Mouse (Mus musculus) heart, embryonic 16.5 days (tissue): ENCODE results near the gene 1700015G11Rik. TPM values are rescaled to one million over a fixed set of nuclear protein-coding genes. Genes with fewer than 3 reads are reported as not detected.

ENCODE experiments used
- ATAC-seq: fragments of 200-750 bp; cut with Nextera tagmentation; replicated peaks from 2 replicates; pipeline ENCODE4 v1.8.0; 2017; ENCODE audit warnings: moderate number of reproducible peaks; ENCODE audit not compliant: insufficient read depth, low FRiP score; ENCODE audit errors: extremely low read depth
- H3K27ac ChIP-seq: fragments of 300-500 bp; sonication (generic); 2 replicates; pipeline ENCODE4 v1.5.1; 2014; ENCODE audit warnings: mild to moderate bottlenecking, low read length, control low read depth, moderate library complexity
- H3K27me3 ChIP-seq: fragments of 300-500 bp; sonication (generic); 2 replicates; pipeline ENCODE4 v1.6.1; 2014; ENCODE audit warnings: low read length, mixed read lengths; ENCODE audit not compliant: control insufficient read depth, insufficient read depth
- H3K36me3 ChIP-seq: fragments of 300-500 bp; sonication (generic); 2 replicates; pipeline ENCODE4 v1.6.1; 2014; ENCODE audit not compliant: control insufficient read depth, insufficient read depth
- H3K4me1 ChIP-seq: fragments of 300-500 bp; sonication (generic); 2 replicates; pipeline ENCODE4 v1.6.1; 2014; ENCODE audit warnings: low read length, mixed read lengths; ENCODE audit not compliant: control insufficient read depth, insufficient read depth
- H3K4me2 ChIP-seq: fragments of 300-500 bp; sonication (generic); 2 replicates; pipeline ENCODE4 v1.6.1; 2014; ENCODE audit warnings: low read depth, mild to moderate bottlenecking, control low read depth, low read length
- H3K4me3 ChIP-seq: fragments of 300-500 bp; sonication (generic); 2 replicates; pipeline ENCODE4 v1.5.1; 2014; ENCODE audit warnings: mild to moderate bottlenecking, control low read depth, low read length
- H3K9ac ChIP-seq: fragments of 300-500 bp; sonication (generic); 2 replicates; pipeline ENCODE4 v1.6.1; 2014; ENCODE audit warnings: low read length, control low read depth
- H3K9me3 ChIP-seq: fragments of 300-500 bp; sonication (generic); replicated peaks from 2 replicates; pipeline ENCODE4 v1.6.1; 2016; ENCODE audit warnings: low read length; ENCODE audit not compliant: control insufficient read depth
- WGBS: fragments of 180-500 bp; shearing (Covaris S2); extraction: QIAGEN DNeasy Blood & Tissue Kit; methylation state at CpG from one replicate; pipeline ENCODE4 v1.1.7; 2014; 5-methylcytosine and 5-hydroxymethylcytosine counted together
- polyA plus RNA-seq: library from polyadenylated mRNA; unstranded; fragments of >200 nt; fragmentation: Nextera tagmentation; extraction: Ambion mirVana; gene quantifications from 2 replicates; pipeline ENCODE4 v1.2.1, GENCODE M21; 2015

Gene 1700015G11Rik
- polyA plus RNA-seq, result not detected in 2 replicates

GRCm38 (mm10) chr7:52015628-52016027 lies at the start of gene 1700015G11Rik:
1700015G11Rik (minus strand) TSS chr7:52015728.
- no peak within 1 kb of the TSS for H3K4me3 ChIP-seq
- ATAC-seq, result no peak
- H3K36me3 ChIP-seq, result no peaks in the 10 kb centered on the region
- H3K4me1 ChIP-seq, result no peaks in the 10 kb centered on the region
- no peak within 1 kb of the TSS for H3K4me2 ChIP-seq
- H3K9me3 ChIP-seq, result no peaks in the 10 kb centered on the region
- no peaks in the 10 kb centered on the region for H3K27me3 ChIP-seq
- H3K27ac ChIP-seq, result no peak within 1 kb of the TSS
- no peak within 1 kb of the TSS for H3K9ac ChIP-seq
- WGBS, result 67% methylated on average over 3 of the region's 3 CpGs

DNA sequence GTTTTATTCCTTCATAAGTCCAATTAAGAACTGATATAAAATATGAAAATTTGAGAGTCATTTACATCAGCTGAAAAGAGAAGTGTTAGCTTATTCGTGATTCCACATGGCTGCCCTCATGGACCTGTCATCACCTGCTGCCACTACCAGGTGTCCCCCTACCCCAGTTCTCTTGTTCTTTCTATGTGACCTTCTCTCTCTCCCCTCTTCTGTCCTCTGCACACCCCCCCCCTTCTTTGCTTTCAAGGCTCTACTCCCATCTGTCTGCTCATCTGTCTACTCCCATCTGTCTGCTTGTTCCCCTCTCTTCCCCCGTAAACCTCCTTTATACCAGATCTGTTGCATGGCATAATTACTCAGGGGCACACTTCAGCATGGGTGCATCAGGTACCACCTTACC lies 41.4 kb upstream of the 1700015G11Rik start:
- WGBS, result 64% methylated on average over 2 of the region's 2 CpGs
- no peaks in the 10 kb centered on the region for H3K9me3 ChIP-seq
- no peaks in the 10 kb centered on the region for H3K27me3 ChIP-seq
- H3K4me2 ChIP-seq, result no peak overlapping the region
- no peak overlapping the region for H3K4me3 ChIP-seq
- H3K36me3 ChIP-seq, result no peaks in the 10 kb centered on the region
- H3K4me1 ChIP-seq, result no peaks in the 10 kb centered on the region
- no peak for ATAC-seq
- H3K9ac ChIP-seq, result no peak overlapping the region
- no peak overlapping the region for H3K27ac ChIP-seq

DNA sequence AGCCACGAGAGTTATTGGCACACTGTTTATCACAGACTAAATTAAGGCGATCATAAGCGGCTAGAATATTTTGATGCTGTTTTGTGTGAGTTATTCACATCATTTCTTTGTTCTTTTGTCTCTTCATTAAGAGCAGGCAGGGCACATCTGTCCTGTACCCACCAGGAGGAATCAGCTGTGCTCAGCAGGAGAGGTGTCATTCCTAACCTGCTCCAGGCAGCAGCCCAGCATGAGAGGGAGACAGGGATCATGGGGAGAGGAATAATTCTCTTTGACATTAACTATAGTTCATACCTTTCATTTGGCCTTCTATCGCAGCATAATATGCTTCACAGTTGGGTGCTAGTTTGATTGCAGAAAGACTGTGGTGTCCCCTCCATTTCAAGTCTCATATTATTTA lies 40.7 kb upstream of the 1700015G11Rik start:
- Histone ChIP-seq H3K27ac (no peak overlapping the region), H3K4me1 (no peaks in the 10 kb centered on the region), H3K4me3 (no peak overlapping the region), H3K9me3 (no peaks in the 10 kb centered on the region), H3K9ac (no peak overlapping the region), H3K36me3 (no peaks in the 10 kb centered on the region), H3K27me3 (no peaks in the 10 kb centered on the region), H3K4me2 (no peak overlapping the region)
- WGBS, result 51% methylated on average over 4 of the region's 4 CpGs
- ATAC-seq, result no peak

DNA sequence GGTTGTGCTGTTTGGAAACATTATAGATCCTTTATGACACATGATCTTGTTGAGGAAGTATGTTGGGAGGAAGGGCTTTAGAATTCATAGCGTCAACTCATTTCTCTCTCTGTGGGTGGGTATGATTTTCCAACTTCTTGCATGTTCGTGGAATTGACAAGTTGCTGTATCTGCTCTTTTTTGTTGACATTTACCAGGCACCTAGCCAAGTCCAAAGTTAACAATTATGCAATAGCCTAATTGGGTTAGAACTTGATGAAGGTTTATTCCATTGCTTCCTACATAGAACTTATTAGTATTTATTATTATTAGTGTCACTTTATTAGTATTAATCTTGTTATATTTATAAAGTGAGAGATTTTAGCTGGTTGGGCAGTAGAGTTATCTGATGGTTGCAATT lies 40.3 kb upstream of the 1700015G11Rik start:
- no peak overlapping the region for H3K4me3 ChIP-seq
- H3K9ac ChIP-seq, result no peak overlapping the region
- ATAC-seq, result no peak
- H3K4me1 ChIP-seq, result no peaks in the 10 kb centered on the region
- H3K9me3 ChIP-seq, result no peaks in the 10 kb centered on the region
- H3K27me3 ChIP-seq, result no peaks in the 10 kb centered on the region
- H3K27ac ChIP-seq, result no peak overlapping the region
- no peaks in the 10 kb centered on the region for H3K36me3 ChIP-seq
- no peak overlapping the region for H3K4me2 ChIP-seq
- 47% methylated on average over 2 of the region's 2 CpGs for WGBS

DNA sequence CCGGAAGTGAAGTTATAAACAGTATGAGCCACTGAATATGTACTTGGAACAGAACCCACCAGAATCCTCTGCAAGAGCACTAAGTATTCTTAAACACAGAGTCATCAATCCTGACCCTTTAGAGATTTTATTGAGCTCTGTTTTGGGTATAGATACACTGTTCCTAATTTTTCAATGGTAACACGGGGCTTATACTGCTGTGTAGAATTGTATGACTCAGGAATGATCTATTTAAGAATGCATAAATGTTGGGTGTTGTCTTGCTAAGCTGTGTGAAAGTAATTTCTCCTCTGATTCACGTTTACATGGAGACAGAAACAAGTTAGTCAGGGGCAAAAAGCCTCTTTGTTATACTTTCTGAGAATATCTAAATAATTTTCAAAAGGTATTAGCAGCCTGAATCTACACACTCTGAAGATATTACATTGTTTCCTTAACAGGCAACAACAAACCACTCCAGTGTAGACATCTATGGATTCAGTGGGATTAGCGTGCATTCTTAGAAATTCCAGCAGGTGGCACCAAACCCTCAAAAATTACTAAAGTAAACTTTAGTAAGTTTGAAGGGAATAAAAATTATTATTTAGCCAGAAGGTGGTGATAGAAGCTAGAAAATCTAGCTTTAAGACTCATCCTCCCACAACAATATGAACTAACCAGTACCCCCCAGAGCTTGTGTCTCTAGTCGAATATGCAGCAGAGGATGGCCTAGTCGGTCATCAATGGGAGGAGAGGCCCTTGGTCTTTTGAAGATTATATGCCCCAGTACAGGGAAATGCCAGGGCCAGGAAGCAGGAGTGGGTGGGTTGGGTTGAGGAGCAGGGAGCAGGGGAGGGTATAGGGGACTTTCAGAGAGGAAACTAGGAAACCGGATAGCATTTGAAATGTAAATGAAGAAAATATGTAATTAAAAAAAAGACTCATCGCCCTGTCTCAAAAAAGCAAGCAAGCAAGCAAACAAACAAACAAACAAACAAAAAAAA lies 22.4 kb upstream of the 1700015G11Rik start:
- H3K27ac ChIP-seq, result no peak overlapping the region
- no peaks in the 10 kb centered on the region for H3K9me3 ChIP-seq
- no peak overlapping the region for H3K4me3 ChIP-seq
- H3K4me1 ChIP-seq, result no peaks in the 10 kb centered on the region
- 42% methylated on average over 8 of the region's 8 CpGs for WGBS
- ATAC-seq, result no peak
- H3K27me3 ChIP-seq, result no peaks in the 10 kb centered on the region
- no peak overlapping the region for H3K4me2 ChIP-seq
- no peaks in the 10 kb centered on the region for H3K36me3 ChIP-seq
- no peak overlapping the region for H3K9ac ChIP-seq

- Histone ChIP-seq H3K36me3 (no peaks in the 10 kb centered on the region), H3K4me1 (no peaks in the 10 kb centered on the region), H3K27ac (no peak overlapping the region), H3K9ac (no peak overlapping the region), H3K27me3 (no peaks in the 10 kb centered on the region), H3K9me3 (no peaks in the 10 kb centered on the region), H3K4me2 (no peak overlapping the region), H3K4me3 (no peak overlapping the region)
- ATAC-seq, result no peak
- 78% methylated on average over 5 of the region's 5 CpGs for WGBS
Measured at GRCm38 (mm10) chr7:52024050-52024626, 8.6 kb upstream of the 1700015G11Rik start.

DNA sequence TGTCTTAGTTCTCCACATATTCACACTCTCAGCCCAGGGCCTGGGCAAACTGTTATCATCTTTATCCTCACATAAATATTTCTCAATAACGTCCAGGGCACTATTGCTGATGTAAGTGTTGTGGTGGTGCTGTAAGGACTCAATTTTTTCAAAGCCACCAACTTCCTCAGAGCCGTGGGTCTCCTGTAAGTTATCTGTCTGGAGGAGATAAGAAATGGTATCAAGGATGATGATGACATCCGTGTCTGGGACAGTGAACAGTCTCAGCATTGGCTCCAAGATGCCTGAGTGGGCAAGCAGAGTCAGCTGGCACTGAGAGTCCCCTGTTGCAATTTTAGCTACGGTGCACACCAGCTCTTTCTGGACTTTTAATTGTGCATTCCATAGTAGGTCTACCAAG lies 6.5 kb upstream of the 1700015G11Rik start:
- Histone ChIP-seq H3K9me3 (no peaks in the 10 kb centered on the region), H3K4me3 (no peak overlapping the region), H3K27ac (no peak overlapping the region), H3K9ac (no peak overlapping the region), H3K27me3 (no peaks in the 10 kb centered on the region), H3K36me3 (no peaks in the 10 kb centered on the region), H3K4me1 (no peaks in the 10 kb centered on the region), H3K4me2 (no peak overlapping the region)
- 41% methylated on average over 4 of the region's 4 CpGs for WGBS
- ATAC-seq, result no peak

DNA sequence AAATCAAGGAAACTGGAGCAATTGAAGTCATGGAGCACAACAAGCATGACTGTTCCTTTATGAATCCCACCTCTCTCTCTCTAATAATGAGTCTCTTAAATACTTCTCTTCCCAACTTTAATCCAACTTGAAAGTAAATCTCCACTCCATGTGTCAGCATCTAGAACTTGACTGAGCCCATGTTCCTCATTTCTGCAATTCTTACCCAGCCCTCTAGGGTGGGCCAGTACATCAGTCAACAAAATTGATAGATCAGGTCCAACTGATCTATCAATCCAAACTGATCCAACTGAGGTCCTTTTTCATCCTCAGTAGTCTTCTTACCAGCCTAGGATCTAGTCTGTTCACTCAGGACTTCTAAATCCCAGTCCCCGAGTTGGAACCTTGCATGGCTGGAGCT lies 348 bp downstream of the 1700015G11Rik start:
- no peaks in the 10 kb centered on the region for H3K9me3 ChIP-seq
- H3K27me3 ChIP-seq, result no peaks in the 10 kb centered on the region
- no peak overlapping the region for H3K9ac ChIP-seq
- no peak overlapping the region for H3K4me3 ChIP-seq
- no peaks in the 10 kb centered on the region for H3K36me3 ChIP-seq
- H3K27ac ChIP-seq, result no peak overlapping the region
- H3K4me1 ChIP-seq, result no peaks in the 10 kb centered on the region
- H3K4me2 ChIP-seq, result no peak overlapping the region
- no peak for ATAC-seq
- WGBS, result 62% methylated on average over 1 of the region's 1 CpGs

GRCm38 (mm10) chr7:52013457-52013856 lies 2.1 kb downstream of the 1700015G11Rik start:
- Histone ChIP-seq H3K4me1 (no peaks in the 10 kb centered on the region), H3K4me3 (no peak overlapping the region), H3K9ac (no peak overlapping the region), H3K36me3 (no peaks in the 10 kb centered on the region), H3K4me2 (no peak overlapping the region), H3K27ac (no peak overlapping the region), H3K27me3 (no peaks in the 10 kb centered on the region), H3K9me3 (no peaks in the 10 kb centered on the region)
- 71% methylated on average over 7 of the region's 7 CpGs for WGBS
- ATAC-seq, result no peak
